Mouse (Mus musculus) ZHBTc4 (cell line): ENCODE measurements around the gene Zfhx3.

ENCODE experiments used
- DNase-seq: peaks from one replicate; pipeline ENCODE4 v3.0.0-alpha.2; 2011; ENCODE audit warnings: low read depth, low spot score

Gene Zfhx3

GRCm38 (mm10) chr8:108698101-108698660 lies 755.7 kb downstream of the Zfhx3 start:
- DNase-seq, result no peak

- DNase-seq, result no peak
These were observed 756.6 kb downstream of the Zfhx3 start for GRCm38 (mm10) chr8:108699011-108699410.

GRCm38 (mm10) chr8:108699454-108700345 lies 757.3 kb downstream of the Zfhx3 start:
- DNase-seq, result peak; percentile 57

- no peak for DNase-seq
These were observed 759.1 kb downstream of the Zfhx3 start for GRCm38 (mm10) chr8:108701381-108702175.

GRCm38 (mm10) chr8:108702201-108702600 lies 759.8 kb downstream of the Zfhx3 start:
- no peak for DNase-seq

- DNase-seq, result no peak
These were observed 763.3 kb downstream of the Zfhx3 start for GRCm38 (mm10) chr8:108705751-108706150.

- DNase-seq, result no peak
These were observed 764.0 kb downstream of the Zfhx3 start for GRCm38 (mm10) chr8:108706491-108706847.

- no peak for DNase-seq
These were observed 764.6 kb downstream of the Zfhx3 start for GRCm38 (mm10) chr8:108706848-108707541.

- no peak for DNase-seq
These were observed 765.3 kb downstream of the Zfhx3 start for GRCm38 (mm10) chr8:108707576-108708281.

GRCm38 (mm10) chr8:108708833-108709387 lies 766.5 kb downstream of the Zfhx3 start:
- no peak for DNase-seq

GRCm38 (mm10) chr8:108709441-108709840 lies 767.0 kb downstream of the Zfhx3 start:
- DNase-seq, result no peak

GRCm38 (mm10) chr8:108709928-108710606 lies 767.6 kb downstream of the Zfhx3 start:
- DNase-seq, result no peak

GRCm38 (mm10) chr8:108710607-108711489 lies 768.4 kb downstream of the Zfhx3 start:
- DNase-seq, result no peak

- no peak for DNase-seq
These were observed 769.0 kb downstream of the Zfhx3 start for GRCm38 (mm10) chr8:108711490-108711793.

GRCm38 (mm10) chr8:108712001-108712411 lies 769.6 kb downstream of the Zfhx3 start:
- no peak for DNase-seq

GRCm38 (mm10) chr8:108712607-108713006 lies 770.2 kb downstream of the Zfhx3 start:
- no peak for DNase-seq

GRCm38 (mm10) chr8:108713346-108714142 lies 771.1 kb downstream of the Zfhx3 start:
- DNase-seq, result no peak

- no peak for DNase-seq
These were observed 771.7 kb downstream of the Zfhx3 start for GRCm38 (mm10) chr8:108714143-108714635.
